Mouse (Mus musculus) kidney, embryonic 15.5 days (tissue): ENCODE data around the gene Tsr3. TPM values are rescaled to one million over a fixed set of nuclear protein-coding genes. Genes with fewer than 3 reads are reported as not detected.
A peak's percentile ranks its signal among the peaks of the same experiment; 100 is the strongest.
"Not testable (repeated sequence)": the region's sequence is repeated elsewhere in the genome, so short reads cannot be mapped to it uniquely, and the experiment has no call there.

Source experiments
- ATAC-seq: fragments of 200-750 bp; cut with Nextera tagmentation; replicated peaks from 2 replicates; pipeline ENCODE4 v1.8.0; 2017; ENCODE audit warnings: moderate TSS enrichment; ENCODE audit not compliant: low FRiP score
- H3K27ac ChIP-seq: fragments of 300-500 bp; sonication (generic); 2 replicates; pipeline ENCODE4 v1.5.1; 2015; ENCODE audit warnings: mild to moderate bottlenecking, inconsistent platforms
- H3K27me3 ChIP-seq: fragments of 300-500 bp; sonication (generic); 2 replicates; pipeline ENCODE4 v1.6.1; 2015; ENCODE audit warnings: inconsistent platforms
- H3K36me3 ChIP-seq: fragments of 300-500 bp; sonication (generic); 2 replicates; pipeline ENCODE4 v1.6.1; 2015; ENCODE audit warnings: inconsistent platforms
- H3K4me1 ChIP-seq: fragments of 300-500 bp; sonication (generic); 2 replicates; pipeline ENCODE4 v1.6.1; 2015; ENCODE audit warnings: inconsistent platforms
- H3K4me2 ChIP-seq: fragments of 300-500 bp; sonication (generic); 2 replicates; pipeline ENCODE4 v1.6.1; 2015; ENCODE audit warnings: moderate library complexity, mild to moderate bottlenecking, inconsistent platforms
- H3K4me3 ChIP-seq: fragments of 300-500 bp; sonication (generic); replicated peaks from 2 replicates; pipeline ENCODE4 v1.5.1; 2015; ENCODE audit warnings: mild to moderate bottlenecking, inconsistent platforms
- H3K9ac ChIP-seq: fragments of 300-500 bp; sonication (generic); 2 replicates; pipeline ENCODE4 v1.6.1; 2015; ENCODE audit warnings: mild to moderate bottlenecking, inconsistent platforms
- H3K9me3 ChIP-seq: fragments of 300-500 bp; sonication (generic); replicated peaks from 2 replicates; pipeline ENCODE4 v1.6.1; 2016; ENCODE audit warnings: inconsistent platforms
- WGBS: fragments of 180-500 bp; shearing (Covaris S2); methylation state at CpG from one replicate; pipeline ENCODE4 v1.1.7; 2015; ENCODE audit warnings: mixed read lengths; 5-methylcytosine and 5-hydroxymethylcytosine counted together
- polyA plus RNA-seq: library from polyadenylated mRNA; unstranded; fragments of >200 nt; fragmentation: Nextera tagmentation; extraction: Ambion mirVana; gene quantifications from 2 replicates; pipeline ENCODE4 v1.2.1, GENCODE M21; 2015

Gene Tsr3
- polyA plus RNA-seq, 1 experiment from 2014 or later, result 53.4 TPM

DNA sequence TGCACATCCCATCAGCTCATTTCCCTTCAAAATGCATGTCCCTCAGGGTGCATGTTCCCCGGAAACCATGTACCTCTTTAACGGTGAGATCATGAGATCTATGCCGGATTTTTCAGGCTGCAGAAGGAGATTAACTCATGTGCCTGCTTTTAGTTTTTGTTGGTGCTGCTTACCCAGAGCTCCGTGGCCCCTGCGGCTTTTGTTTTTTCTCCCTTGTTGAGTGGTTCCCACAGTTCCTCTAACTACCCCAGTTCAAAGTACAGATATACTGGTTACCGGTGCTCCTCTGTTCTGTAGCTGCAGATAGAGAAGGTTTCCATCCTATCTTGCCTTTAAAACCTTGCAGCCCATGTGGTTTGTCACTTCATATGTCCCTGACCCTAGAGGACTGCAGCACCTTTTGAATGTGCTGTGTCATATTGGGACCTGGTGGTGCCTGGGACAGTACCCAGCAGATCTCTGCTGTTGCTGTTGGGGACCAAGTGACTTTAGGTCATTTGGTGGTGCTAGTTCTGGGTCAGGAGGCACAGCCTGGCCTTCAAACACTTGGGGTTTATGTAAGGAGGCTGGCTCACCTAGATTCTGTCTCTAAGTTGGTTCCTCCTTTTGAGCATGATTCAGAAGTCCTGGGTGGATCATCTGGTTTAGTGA is 16.9 kb upstream of the Tsr3 start:
- no peaks in the 10 kb centered on the region for H3K27me3 ChIP-seq
- 0 out of 2 replicates have a peak overlapping the region, but pooled peaks have one; percentile 14 for H3K27ac ChIP-seq
- H3K4me1 ChIP-seq, result peaks cover 12% of the 10 kb centered on the region
- WGBS, result 57% methylated on average over 6 of the region's 6 CpGs
- H3K9me3 ChIP-seq, result no peaks in the 10 kb centered on the region
- no peak overlapping the region for H3K9ac ChIP-seq
- no peak for ATAC-seq
- H3K4me2 ChIP-seq, result peak overlapping the region; percentile 80
- H3K4me3 ChIP-seq, result peak overlapping the region; percentile 47
- H3K36me3 ChIP-seq, result peaks cover 46% of the 10 kb centered on the region

DNA sequence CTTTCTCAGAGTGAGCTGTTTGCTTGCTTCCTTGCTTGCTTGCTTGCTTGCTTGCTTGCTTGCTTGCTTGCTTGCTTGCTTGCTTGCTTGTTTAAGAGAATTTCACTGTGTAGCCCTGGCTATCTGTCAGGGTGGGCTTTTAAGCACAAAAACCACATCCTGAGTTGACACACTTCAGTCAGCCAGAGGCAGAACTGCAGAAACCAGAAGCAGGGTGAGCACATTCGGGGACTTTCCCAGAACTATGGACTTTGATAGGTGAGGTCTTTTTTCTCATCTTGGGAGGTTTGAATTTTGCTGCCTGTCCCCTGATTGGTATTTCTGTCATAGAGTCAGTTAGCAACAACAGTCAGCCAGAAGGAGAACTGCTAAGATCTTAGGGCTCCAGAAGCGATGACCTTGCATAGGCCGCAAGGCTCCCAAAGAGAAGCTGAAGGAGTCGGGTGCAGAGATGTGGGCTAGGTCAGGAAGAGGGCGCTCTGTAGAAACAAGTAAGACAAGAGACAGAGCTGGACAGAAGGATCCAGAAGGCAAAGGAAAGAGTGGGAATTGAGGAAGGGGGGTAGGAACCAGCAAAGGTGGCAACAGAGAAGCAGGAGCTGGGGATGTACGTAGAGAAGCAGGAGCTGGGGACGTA is 15.3 kb upstream of the Tsr3 start:
- Histone ChIP-seq H3K36me3 (peaks cover 47% of the 10 kb centered on the region), H3K9me3 (no peaks in the 10 kb centered on the region), H3K4me2 (no peak overlapping the region), H3K27ac (no peak overlapping the region), H3K27me3 (no peaks in the 10 kb centered on the region), H3K9ac (no peak overlapping the region), H3K4me1 (peaks cover 12% of the 10 kb centered on the region), H3K4me3 (no peak overlapping the region)
- WGBS, result 89% methylated on average over 7 of the region's 7 CpGs
- no peak for ATAC-seq

DNA sequence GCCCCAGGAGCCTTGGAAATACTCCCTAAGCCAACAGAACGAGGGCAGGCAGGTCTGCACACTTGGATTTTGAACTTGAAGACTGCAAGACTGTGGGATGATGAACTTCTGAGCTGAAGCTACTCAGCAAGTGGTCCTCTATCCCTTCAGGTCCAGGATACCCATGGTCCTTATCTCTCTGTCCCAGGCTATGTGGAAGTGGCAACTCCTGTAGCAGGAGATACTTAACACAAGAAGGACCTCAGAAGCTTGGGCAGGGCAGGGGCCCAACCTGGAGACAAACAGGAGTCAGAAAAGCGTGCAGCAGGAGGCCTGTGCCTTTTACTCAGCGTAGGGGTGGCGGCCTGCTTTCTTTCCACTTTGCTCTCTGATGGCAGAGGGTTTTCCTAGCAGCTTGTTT is 14.3 kb upstream of the Tsr3 start:
- 86% methylated on average over 4 of the region's 4 CpGs for WGBS
- no peak for ATAC-seq
- no peaks in the 10 kb centered on the region for H3K27me3 ChIP-seq
- H3K36me3 ChIP-seq, result peaks cover 45% of the 10 kb centered on the region
- no peaks in the 10 kb centered on the region for H3K9me3 ChIP-seq
- no peak overlapping the region for H3K9ac ChIP-seq
- no peak overlapping the region for H3K4me3 ChIP-seq
- peaks cover 12% of the 10 kb centered on the region for H3K4me1 ChIP-seq
- H3K4me2 ChIP-seq, result no peak overlapping the region
- no peak overlapping the region for H3K27ac ChIP-seq

DNA sequence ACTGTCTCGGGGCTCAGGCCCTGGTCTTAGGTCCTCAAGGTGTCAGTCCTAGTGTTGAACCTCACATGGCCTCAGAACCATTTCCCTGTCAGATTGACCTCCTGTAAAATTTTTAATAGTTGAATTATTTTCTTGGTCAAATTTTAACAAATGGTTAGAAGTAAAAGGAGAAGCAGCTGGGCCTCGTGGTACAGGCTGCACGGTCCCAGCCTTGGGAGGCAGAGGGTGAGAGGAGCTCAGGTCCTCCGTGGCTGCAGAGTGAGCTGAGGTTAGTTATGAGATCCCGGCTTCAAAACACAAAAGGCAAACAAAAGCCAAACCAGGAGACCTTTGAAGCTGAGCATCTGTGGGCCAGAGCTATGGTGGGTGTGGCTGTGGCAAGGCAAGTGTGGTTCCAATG is 12.0 kb upstream of the Tsr3 start:
- WGBS, result 85% methylated on average over 5 of the region's 5 CpGs
- peaks cover 53% of the 10 kb centered on the region for H3K36me3 ChIP-seq
- H3K4me2 ChIP-seq, result no peak overlapping the region

DNA sequence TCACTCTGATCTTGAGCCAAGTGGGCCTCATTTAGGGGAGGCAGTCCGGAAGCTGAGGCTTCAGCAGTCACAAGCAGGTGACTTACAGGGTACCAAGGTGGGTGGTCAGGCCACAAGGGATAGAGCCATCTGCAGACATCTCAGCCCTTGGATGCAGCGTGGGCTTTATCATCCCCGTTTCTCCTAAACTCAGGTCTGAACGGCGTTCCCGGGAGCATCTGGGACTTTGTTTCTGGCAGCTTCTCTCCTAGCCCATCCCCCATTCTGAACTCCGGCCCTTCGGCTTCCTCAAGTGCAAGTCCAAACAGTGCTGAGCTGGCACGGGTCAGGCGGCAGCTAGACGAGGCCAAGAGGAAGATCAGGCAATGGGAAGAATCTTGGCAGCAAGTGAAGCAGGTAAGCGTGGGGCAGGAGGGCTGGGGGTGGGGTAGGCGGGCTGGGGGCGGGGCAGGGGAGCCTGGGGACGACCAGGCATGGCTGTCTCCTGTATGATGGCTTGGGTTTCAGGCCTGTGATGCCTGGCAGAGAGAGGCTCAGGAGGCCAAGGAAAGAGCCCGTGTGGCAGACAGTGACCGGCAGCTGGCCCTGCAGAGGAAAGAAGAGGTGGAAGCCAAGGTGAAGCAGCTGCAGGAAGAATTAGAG is 9.8 kb upstream of the Tsr3 start:
- ATAC-seq, result 0 out of 2 replicates have a peak, but pooled peaks have one; percentile 46
- not testable (repeated sequence) for H3K4me1 ChIP-seq
- WGBS, result 72% methylated on average over 15 of the region's 17 CpGs

More for the DNA sequence above, 12.0 kb upstream of the Tsr3 start:
- no peak for ATAC-seq
- Histone ChIP-seq H3K9me3 (no peaks in the 10 kb centered on the region), H3K9ac (no peak overlapping the region), H3K27ac (no peak overlapping the region), H3K4me1 (no peaks in the 10 kb centered on the region), H3K4me3 (no peak overlapping the region), H3K27me3 (no peaks in the 10 kb centered on the region)

DNA sequence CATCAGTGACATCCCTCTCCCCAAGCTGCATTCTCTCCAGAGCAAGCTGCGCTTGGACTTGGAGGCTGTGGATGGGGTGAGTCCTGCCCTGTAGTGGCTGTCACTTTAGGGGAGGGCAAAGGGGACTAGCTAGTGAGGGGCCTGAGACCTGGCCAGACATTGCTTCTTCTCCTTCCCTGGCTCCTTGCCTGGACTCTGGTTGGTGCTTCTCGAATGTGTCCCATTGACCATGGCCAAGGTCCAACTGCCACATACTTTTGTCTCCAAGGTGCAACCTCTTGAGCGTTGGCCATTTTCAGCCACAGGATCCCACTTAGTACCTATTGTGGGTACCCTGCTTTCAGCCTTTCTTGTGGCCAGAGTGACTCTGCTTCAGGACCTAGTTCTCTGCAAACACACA is 9.3 kb upstream of the Tsr3 start:
- H3K9ac ChIP-seq, result no peak overlapping the region

More for the DNA sequence above, 9.8 kb upstream of the Tsr3 start:
- H3K27ac ChIP-seq, H3K9ac ChIP-seq, H3K9me3 ChIP-seq, H3K4me2 ChIP-seq, H3K27me3 ChIP-seq, H3K4me3 ChIP-seq: not testable (repeated sequence)
- peaks cover 63% of the 10 kb centered on the region for H3K36me3 ChIP-seq

DNA sequence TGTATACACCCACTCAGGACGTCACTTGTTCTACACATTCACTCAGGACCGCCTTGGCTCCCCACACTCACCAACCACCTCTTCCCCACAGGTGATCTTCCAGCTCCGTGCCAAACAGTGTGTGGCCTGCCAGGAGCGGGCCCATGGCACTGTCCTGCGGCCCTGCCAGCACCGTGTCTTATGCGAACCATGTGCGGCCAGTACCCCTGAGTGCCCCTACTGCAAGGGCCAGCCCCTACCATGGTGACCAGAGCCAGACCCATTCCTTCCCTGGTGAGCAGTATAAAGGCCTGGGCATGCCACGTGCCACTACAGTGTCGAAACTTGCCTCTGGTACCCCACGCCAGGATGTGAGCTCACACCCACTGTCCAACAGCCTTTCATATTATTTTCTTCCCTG is 8.3 kb upstream of the Tsr3 start:
- WGBS, result 85% methylated on average over 8 of the region's 11 CpGs
- H3K27me3 ChIP-seq, H3K4me3 ChIP-seq, H3K27ac ChIP-seq, H3K9me3 ChIP-seq, H3K4me1 ChIP-seq, ATAC-seq, H3K9ac ChIP-seq, H3K4me2 ChIP-seq: not testable (repeated sequence)
- H3K36me3 ChIP-seq, result peaks cover 63% of the 10 kb centered on the region

More for the DNA sequence above, 9.3 kb upstream of the Tsr3 start:
- 91% methylated on average over 3 of the region's 3 CpGs for WGBS
- no peak for ATAC-seq
- H3K4me3 ChIP-seq, result no peak overlapping the region
- H3K4me1 ChIP-seq, result no peaks in the 10 kb centered on the region
- H3K9me3 ChIP-seq, result no peaks in the 10 kb centered on the region
- H3K4me2 ChIP-seq, result no peak overlapping the region
- peaks cover 68% of the 10 kb centered on the region for H3K36me3 ChIP-seq
- no peak overlapping the region for H3K27ac ChIP-seq
- no peaks in the 10 kb centered on the region for H3K27me3 ChIP-seq

DNA sequence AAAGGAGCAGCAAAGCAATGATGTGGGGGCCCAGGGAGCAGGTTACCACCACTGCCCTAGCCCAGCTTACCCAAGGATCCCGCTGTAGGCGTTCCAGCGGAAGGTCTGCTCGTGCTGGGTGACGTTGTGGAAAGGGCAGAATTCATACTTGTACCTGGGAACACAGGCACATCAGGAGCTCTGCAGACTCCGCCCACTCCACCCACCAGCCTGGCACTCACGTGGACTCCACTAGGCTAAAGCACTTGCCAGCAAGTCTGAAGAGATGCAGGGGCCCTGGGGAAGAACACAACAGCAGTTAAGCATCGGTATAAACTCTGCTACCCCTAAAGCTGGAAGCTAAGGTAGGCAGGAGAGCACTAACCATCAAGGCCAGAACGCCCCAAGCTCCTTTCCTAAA is 4.3 kb upstream of the Tsr3 start:
- Histone ChIP-seq H3K36me3 (peaks cover 29% of the 10 kb centered on the region), H3K27me3 (no peaks in the 10 kb centered on the region), H3K27ac (no peak overlapping the region), H3K4me2 (no peak overlapping the region), H3K4me3 (no peak overlapping the region), H3K9me3 (no peaks in the 10 kb centered on the region), H3K4me1 (peaks cover 10% of the 10 kb centered on the region), H3K9ac (no peak overlapping the region)
- ATAC-seq, result no peak
- WGBS, result 89% methylated on average over 9 of the region's 9 CpGs

DNA sequence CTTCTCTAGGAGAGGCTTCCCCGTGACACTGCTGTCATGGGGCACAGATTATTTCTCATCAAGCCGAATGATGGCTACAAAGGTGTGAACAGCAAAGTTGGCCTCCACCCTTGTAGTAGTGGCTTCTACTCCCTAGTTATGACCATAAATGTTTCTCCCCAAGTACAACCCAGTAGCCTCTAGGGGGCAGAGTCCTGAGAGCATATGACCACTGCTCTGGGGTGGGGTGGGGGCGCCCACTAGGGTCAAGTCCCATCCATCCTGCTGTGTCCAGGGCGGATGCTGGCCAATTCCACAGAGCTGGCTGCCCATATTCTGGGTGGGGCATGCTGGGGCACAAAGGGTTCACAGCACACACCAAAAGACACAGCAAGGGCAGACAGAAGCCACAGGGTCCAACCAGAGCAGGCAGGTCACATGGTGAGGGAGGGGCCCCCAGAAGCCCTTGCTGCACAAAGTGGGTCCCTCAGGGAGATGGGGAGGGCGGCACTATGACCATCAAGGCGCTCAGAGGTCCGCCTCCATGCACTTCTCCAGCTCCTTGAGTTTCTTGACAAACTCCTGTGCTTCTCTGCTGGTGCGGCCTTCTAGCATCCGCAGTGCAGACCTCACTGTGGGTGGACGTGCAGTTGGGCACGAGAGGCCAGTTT is 3.3 kb downstream of the Tsr3 start:
- Histone ChIP-seq H3K9ac (no peak overlapping the region), H3K36me3 (peaks cover 33% of the 10 kb centered on the region), H3K9me3 (no peaks in the 10 kb centered on the region), H3K27ac (no peak overlapping the region), H3K27me3 (peaks cover under 1% of the 10 kb centered on the region; the same call in 1 of the 2 replicates), H3K4me3 (no peak overlapping the region), H3K4me2 (no peak overlapping the region), H3K4me1 (peaks cover 21% of the 10 kb centered on the region)
- WGBS, result 90% methylated on average over 11 of the region's 11 CpGs
- ATAC-seq, result no peak

DNA sequence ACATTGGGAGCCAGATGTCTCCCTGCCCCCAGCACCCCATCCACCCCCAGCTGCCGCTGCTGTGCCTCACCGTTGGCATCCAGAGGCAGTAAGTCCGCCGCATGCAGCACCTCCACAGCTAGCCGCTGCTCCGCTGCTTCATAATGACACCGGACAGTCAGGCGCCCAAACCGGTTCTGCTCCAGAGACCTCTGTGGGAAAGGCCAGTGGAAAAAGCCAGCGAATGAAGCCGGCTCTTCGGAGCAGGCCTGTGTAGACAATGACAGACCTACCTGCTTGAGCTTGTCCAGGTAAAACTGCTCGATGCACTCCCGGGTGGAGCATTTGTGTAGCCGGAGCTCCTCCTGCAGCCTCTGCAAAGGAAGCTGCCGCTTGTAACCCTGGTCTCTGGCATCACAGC is 4.3 kb downstream of the Tsr3 start:
- H3K27ac ChIP-seq, result 0 out of 2 replicates have a peak overlapping the region, but pooled peaks have one; percentile 27
- ATAC-seq, result no peak
- H3K9ac ChIP-seq, result no peak overlapping the region
- WGBS, result 76% methylated on average over 16 of the region's 16 CpGs
- H3K36me3 ChIP-seq, result peaks cover 33% of the 10 kb centered on the region
- no peaks in the 10 kb centered on the region for H3K9me3 ChIP-seq
- peaks cover 3% of the 10 kb centered on the region; the same call in 1 of the 2 replicates for H3K27me3 ChIP-seq
- peaks cover 17% of the 10 kb centered on the region for H3K4me1 ChIP-seq
- H3K4me2 ChIP-seq, result no peak overlapping the region
- H3K4me3 ChIP-seq, result no peak overlapping the region

DNA sequence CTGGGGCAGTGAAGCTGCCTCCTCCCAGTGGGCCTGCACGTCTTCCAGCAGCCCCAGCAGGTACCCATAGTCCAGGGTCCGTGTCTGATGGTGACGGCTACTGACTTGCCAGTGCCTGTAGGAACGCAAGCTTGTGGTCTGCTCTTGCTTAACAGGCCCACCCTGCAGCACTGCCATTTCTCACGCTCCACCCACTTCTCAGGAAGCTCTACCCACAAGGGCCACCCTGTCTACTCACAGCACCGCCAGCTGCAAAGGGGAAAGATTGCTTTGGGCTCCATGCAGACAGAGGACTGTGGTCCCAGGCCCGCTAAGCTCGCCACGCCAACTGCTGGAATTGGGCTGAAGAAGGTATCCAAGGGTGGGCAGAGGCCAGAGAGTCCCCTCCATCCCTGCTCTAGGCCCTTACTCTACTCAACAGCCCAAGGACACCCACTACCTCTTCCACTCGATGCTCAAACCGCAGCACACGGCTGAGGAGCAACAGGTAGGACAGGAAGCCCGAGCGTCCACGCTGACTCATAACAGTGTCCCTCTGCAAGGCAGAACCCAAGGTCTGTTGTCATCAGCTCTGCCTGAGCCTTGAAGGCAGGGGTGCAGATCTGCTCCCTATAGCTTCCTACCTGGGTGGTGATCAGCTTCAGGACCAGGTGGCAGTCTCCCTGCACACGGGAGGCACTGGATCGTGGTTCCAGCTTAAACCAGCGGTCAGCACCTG is 8.2 kb downstream of the Tsr3 start:
- no peaks in the 10 kb centered on the region for H3K9me3 ChIP-seq
- no peak overlapping the region for H3K4me2 ChIP-seq
- no peak for ATAC-seq
- no peak overlapping the region for H3K9ac ChIP-seq
- H3K4me3 ChIP-seq, result no peak overlapping the region
- H3K27ac ChIP-seq, result no peak overlapping the region
- 80% methylated on average over 18 of the region's 18 CpGs for WGBS
- H3K27me3 ChIP-seq, result peaks cover 14% of the 10 kb centered on the region
- H3K4me1 ChIP-seq, result no peaks in the 10 kb centered on the region
- peaks cover 16% of the 10 kb centered on the region for H3K36me3 ChIP-seq
